Mouse (Mus musculus): ENCODE measurements around the gene Lrrn4.

Lrrn4 gene

DNA sequence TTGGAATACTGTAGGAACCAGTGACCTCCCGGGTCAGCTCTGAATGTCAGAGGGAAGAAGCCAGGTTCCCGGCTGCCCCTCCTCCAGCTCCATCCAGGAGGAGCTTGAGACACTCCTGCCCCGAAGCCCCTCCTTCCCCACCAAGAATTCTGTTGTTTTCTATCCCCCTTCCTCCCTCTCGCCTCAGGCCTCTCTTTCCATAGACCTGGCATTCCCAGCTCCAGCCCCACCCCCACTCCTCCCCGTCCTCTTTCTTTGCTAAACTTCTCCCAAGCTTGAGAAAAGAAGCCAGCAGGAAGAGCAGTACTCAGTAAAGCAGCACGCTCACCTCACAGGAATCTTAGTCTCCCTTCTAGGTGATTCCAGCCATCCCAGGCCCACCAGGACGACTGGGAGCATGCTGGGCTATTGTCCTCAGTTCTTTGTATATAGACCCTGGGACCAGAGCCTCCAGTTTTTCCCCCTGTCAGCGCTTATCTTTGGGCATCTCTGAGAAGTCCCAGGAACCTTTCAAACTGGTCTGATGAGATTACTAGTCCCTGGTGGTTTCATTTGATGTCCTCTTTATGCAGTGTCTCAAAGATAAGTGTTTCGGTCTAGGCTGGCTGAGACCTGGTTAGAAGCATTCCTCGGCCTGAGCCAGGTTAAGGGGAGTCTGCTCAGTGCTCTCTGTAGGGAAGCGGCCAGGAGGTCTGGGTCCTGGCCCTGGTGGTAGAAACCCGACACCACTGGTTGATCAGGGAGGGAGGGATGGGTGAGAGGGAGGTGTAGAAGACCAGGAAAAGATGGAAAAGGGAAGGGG is at the start of gene Lrrn4:
Gene Lrrn4, minus strand, starts transcription at position 48 of the 802 bp plus-strand sequence.
- no peak for DNase-seq

DNA sequence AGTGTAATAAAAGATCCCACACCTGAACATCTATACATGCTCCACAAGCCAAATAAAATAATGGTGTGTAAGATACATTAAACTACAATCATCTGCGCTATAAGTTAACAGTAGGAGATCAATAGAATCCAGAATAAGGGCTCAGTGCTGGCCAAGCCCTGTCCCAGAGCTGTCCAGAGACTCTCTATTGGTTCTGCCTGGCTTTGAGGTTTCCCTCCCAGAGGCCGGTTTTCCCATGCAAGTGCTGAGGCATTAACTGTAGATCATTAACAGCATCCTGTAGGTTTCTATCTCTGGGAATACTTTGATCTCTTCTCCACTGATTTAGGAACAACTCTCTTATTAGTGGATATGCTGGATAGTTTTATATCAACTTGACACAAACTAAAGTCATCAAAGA is 48.3 kb upstream of the Lrrn4 start:
- DNase-seq: no peak

DNA sequence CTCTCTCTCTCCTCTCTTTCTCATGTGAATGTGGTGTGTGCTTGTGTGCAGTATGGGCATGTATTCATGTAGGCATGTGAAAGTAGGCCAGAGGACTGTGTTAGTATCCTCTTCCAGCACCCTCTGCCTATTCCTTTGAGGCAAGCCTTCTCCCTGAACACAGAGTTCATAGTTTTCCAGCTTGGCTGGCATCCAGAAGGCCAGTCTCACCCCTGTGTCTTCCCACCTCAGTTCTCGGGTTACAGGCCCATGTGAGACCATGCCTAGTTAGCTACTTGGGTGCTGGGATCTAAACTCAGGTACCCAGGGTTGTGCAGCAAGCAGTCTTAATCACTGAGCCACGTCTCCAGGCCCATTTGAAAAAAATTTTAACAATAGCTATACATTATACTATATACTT is 47.2 kb upstream of the Lrrn4 start:
- DNase-seq: no peak

DNA sequence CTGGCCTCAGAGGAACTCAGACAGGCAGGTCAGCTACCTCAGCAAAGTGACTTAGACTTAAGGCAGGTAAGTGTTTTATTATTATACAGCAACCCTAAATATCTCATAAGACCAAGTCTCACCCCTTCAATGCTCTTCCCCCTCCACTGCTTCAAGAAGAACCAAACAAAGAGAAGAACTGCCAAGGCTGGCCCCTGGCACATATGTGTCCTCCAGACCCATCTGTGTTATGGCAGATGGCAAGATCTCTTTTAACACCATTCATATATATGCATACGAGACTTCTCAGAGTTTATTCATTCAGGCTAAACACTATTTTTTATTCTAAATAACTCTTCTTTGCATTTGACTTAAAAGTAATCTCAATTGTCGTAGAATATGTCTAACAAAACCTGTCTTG is 46.6 kb upstream of the Lrrn4 start:
- no peak for DNase-seq

DNA sequence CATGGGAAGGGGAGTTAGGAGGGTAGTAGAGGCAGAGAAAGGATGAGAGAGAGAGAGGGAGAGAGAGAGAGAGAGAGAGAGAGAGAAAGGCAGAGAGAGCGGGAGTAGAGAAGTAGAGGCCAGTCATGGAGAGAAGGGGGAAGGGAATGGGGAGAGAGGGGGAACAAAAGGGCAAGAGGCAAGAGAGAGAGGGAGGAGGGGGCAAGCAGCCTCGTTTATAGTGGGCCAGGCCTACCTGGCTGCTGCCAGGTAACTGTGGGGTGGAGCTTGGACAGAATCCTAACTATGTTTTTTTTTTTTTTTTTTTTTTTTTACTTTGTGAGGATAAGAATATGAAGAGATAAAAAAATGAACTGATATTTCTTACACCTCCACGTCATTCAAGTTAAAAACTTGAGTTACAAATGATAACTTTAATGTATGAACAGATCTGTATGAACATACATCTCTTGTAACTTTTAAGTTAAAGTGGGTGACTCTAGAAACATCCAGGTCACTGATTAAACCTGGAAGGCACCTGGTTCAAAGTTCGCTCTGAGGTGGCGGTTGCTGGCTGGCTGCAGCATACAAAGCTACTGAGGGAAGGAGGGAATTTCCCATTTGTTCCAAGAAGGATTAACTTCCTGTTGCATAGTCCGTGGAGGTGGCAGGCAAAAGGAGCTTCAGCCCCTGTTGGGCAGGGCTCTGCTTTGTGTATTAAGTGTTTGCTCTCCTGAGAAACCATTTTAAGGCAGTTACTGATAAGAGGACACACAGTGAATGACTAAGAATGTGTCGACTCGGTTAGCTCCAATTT is 42.8 kb upstream of the Lrrn4 start:
- no peak for DNase-seq

DNA sequence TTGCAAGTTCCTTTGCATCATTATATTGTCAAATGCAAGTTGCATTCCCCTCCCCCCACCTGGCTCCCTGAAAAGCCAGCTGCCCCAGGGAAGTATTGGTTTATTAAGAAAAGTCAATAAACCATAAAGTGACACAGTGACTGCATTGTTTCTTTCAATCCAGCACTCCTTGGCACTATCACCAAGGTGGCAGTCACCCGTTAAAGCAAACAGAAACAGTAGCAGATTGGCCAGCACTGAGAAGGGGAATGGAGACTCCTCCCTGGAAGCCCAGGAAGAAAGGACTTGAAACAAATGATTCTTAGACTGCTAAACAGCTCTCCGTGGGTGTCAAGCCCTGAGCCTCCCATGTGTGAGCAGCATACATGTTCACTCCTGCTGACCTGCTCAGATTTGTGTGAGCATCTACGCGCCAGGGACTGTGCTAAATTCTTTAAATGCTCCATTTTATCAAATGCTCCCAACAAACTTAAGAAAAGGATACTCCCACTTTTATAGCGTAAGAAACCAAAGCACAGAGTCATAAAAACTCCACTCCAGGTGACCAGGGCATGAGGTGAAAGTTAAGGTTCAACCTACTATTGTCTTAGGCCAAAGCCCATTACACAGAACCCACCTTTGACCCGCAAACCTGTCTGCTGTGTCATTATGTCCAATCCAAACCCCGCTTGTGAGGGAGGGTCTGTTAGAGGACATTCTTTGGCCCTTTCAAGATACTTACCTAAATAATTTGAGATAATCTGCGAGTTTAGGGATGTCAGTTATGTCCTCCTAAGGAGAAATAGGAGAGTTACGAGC is 41.6 kb upstream of the Lrrn4 start:
- DNase-seq: no peak

DNA sequence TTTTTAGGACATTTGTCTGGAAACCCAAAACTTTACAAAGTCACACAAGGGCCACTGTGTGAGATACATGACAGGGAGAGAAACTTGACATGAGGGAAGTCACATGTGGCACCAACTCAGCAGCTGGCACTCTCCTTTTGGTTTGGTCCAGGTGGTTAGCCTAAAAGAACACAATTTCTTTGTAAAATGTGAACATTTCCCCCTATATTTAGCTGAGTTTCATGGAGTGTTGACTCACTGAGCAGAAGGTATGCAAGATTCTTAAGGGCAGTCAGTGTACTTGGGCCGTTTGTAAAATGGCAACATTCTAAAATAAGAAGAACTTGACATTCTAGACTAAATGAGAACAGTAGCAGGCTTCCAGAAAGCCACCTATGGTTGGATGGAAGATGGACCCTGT is 34.1 kb upstream of the Lrrn4 start:
- no peak for DNase-seq

DNA sequence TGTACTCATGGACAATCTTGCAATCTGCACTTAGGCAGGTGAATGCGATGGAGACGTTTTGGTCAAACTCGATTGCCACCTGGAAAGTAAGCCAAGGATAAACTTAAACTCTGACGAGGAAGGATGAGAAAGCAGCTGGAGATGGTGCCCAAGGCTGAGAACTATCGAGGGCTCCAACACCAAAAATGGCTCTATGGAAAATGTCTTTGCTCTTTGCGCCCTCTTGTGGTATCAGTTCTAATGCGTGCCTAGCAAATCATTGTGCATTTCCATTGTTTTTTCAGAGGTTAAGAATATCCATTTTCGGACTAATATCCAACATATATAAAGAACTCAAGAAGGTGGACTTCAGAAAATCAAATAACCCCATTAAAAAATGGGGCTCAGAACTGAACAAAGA is 26.1 kb upstream of the Lrrn4 start:
- no peak for DNase-seq

DNA sequence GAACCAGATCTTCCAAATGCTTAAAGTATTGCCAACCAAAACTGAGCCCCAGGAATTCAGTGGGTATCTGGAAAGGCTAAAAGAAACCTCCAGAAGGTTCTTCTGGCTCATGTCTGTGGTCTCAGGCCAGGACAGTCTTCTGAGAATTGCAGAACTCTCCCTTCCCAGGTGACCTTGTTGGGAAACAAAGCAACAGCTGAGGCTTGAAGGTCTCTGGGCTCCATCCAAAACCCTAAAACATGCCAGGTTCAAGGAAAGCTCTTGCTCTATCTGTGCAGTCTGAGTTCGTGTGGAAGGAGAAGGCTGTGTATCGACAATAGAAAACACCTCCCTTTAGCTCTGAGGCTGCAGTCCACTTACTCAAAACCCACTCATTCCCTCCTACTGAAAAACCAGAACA is 24.3 kb upstream of the Lrrn4 start:
- no peak for DNase-seq

DNA sequence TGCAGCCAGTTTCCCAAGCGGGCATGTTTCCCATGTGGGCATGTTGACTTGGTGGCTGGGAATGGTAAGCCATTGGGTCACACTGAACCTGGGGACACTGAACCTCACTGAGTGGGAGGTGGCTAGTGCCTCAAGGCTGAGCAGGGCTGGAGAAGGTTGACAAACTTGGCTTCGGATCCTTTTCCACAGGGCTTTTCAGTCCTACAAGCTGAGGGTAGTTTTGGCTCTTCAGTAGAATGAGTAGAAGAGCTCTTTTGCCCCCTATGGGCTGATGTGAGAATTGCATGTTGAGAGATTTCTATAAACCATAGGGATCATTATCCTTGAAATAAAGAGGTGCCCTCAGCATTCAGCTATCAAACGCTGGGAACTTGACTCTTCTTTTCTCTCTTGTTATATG is 22.8 kb upstream of the Lrrn4 start:
- DNase-seq: peak; percentile 21

DNA sequence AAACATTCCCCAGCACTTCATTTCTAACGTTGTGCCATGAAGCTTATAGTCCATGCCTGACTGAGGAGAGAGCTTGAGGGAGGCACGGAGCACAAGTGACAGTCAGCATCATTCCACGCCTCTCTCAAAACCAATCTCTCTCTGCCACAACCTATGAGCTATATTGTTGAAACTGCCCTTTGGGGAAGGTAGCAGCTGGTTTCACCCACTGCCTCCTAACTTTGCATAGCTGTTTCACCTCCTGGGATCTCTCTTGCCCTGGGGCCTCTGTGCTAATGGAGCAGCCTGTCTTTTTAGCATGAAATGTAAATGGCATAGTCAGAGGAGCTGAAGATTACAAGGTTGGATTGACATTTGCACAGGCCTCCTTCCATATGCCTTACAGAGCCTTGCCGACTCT is 21.4 kb upstream of the Lrrn4 start:
- DNase-seq: no peak

DNA sequence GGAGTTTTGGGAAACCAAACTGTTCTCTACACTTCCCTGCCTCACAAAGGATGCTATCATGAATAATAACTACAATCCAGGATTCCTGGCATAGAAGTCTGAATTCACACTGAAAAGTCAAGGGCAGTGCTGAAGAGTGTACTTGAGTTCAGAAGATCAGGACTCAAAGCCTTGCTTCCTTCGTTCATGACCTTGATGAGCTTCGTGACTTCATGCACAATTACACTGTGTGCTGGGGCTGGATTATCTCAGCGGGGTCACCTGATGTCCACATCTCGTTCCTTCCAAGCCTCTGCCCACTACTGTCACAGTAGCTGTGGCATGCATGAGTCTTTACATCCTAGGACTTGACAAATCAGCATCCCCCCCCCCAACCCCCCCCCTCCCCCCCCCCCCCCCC is 20.9 kb upstream of the Lrrn4 start:
- DNase-seq: no peak

DNA sequence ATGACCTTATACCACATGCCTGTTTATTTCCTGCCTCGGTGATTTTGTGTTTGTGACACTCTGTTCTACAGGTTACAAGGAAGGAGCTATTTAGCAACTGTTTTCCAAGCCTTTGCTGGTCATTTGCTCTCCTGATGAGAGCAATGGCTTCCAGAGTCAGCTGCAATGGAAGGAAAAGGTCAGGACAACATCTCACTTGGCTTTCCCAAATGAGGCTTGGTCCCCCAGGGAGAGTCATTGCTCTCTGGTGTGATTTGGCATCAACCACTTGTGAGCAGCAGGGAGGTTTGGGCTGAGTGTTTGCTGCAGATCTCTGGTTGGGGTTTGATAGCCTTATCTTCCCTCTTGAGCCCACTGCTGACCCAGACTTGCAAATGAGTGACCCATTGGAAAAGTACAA is 19.9 kb upstream of the Lrrn4 start:
- DNase-seq: no peak

DNA sequence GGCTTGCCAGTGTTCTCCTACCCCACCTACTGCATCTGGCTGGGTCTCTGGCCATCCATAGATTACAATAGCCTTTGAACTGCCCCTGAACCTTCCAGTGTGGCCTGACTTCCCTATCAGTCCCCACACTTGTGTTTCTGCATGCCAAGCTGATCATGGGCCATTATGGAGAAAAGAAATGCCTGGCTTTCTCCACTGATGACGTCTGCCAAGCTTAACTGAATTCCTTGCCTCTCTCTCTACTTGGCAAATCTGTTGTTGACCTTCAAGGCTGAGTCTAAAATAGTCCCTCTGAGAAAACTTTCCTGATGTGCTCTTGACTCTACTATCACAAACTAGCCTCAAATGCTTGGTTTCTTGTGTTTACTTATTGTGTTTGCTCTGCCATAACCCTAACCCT is 17.5 kb upstream of the Lrrn4 start:
- DNase-seq: no peak

DNA sequence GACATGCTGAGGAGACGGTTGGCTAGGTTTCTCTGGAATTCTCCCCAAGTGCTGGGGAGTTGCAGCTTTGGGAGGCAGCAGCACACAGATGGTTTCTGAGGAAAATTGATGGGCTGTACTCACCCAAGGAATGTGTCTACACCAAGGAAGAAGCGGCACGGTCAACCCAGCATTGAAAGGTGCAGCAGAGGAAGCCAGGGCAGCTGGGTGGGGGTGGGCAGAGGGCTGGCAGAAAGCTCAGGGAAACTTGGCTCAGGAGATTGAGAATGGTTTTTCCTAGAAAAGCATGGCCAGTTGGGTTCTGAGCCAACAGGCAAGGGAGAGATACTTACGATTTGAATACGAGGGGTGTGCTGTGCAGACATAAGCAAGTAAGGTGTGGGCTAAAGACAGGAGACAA is 13.1 kb upstream of the Lrrn4 start:
- DNase-seq: no peak

DNA sequence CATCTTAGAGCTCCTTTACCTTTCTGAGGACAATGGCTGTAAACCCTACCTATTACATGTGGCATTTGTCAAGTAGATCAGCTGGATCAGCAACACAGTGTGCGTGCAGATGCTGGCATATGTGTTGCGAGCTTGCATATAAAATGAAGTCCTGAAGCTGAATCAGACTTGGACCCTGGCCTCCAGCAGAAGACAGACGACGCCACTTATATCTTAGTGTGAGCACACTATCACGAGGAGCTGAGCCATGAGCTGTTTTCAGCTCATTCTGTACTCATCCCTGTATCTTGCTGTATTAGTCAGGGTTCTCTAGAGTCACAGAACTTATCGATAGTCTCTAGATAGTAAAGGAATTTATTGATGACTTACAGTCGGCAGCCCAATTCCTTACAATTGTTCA is 4.6 kb upstream of the Lrrn4 start:
- DNase-seq: no peak

DNA sequence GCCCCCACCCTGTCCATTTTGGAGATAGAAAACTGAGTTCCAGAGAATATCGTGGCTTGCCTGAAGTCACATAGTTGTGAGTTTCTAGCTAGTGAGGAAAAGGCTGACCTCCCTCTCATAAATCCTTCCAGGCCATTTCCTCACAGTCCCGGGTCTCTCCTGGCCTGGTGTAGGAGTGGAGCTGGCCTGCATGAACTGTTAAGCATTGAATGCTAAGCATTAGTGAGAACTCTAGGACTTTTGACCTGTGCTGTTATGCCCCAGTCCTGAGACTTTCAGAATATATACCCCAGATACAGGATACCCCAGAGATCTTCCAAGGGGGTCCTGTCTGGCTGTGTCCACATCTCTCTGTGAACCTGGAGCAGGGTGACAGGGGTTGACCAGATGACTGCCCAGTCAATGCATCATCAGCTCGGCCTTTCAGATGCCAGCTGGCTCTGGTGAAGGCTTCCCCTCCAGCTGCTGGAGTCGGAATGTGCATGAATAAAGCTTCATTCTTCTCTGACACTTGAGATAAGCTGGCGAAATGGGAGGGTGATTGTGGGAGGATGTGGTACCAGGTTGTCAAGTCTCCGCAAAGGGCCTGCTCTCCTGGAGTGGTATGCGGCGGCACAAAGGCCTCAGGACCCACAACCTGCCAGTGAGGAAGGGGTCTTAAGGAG is 3.7 kb upstream of the Lrrn4 start:
- no peak for DNase-seq

DNA sequence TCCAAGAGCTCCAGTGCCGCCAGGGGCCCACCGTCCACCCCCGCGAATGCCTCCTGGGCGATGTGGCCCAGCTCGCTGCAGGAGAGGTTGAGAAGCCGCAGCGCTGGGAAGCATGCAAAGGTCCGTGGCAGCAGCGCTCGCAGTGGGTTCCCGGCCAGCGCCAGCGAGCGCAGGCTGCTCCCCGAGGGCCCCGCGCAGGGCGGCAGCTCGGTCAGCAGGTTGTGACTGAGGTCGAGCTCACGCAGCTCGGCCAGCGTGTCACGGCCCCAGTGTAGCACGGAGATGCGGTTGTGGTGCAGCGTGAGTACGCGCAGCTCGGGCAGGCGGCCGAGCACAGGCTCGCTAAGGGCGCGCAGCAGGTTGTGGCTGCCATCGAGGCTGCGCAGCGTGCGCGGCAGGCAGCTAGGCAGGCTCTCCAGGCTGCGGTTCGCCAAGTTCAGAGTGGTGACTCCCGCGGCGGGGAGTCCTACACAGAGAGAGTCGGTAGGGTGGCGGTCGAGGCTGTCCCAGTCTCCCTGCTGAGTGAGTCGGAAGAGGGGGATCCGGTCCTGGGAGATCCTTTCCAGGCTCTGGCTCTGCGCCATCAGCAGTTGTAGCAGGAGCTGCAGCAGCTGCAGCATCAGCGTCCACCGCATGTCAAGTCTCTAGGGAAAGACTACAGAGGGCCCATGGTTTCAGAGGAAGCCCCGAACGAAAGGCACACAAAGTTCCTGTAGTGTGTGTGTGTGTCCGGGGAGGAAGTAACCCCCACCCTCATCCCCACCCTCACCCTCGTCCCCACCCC is 1.2 kb downstream of the Lrrn4 start:
- DNase-seq: peak; percentile 66

DNA sequence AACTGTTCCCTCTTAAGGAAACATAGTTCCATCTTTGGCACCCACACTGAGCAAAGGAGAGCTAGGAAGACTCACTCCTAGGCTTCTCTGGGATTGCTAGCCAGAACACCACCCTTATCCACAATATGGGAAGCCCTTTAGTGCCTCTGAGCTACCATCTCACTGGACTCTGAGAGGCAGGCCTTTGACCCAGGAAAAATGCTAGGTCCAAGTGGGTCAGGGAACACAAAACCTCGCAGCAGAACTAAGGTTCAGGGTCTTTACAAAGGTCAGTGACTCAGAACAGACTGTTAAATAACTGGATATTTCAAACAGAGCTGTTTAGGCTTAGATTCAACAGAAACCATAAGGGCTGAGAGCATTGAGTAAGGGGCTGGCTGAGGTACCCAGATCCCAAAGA is 3.7 kb downstream of the Lrrn4 start:
- no peak for DNase-seq

DNA sequence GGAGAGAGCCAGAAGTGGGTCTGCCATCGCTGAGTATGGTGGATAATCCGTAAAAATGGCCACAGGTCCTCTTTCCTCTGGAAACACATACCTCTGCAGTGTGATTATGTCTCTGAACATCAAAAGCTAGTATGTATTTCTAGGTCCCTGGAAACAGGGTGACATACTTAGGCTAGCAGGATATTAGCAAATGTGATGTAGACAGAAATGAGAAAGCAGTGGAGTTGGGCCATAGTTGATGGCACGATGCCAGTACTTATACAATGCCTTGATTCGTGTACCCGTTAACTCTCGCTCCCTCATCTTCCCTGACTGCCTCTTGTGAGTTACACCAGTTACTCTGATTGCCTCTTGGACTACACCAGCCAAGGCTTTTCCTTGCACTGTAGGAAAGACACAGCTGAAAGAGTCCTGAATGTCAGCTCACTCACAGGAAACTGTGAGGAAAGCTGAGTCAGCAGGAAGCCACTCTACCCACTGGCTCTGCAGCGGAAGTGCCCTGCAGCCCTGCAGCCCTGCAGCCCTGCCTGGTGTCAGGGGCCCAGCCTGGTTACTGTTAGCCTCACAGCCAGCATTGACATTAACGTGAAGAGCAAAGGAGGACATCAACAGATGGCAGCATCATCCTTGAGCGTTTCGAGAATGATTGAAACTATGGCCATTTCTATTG is 6.9 kb downstream of the Lrrn4 start:
- DNase-seq: no peak

DNA sequence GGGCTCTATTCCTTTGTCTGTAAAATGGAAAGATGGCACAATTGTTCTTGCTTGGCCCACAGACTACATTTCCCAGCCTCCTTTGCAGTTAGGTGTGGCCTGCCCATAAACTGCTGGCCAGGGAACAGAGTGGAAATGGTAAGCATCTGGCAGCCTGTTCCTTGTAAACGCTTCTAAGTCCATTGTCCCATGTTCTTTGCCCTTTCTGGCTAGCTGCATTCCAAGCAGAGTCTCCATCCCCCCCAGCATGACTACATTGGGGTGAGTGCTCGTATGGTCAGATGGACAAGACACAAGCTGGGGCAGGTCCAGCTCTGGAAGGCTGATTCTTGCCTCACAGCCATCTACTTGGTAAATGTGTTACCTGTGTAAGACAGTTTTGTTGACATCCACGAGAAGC is 9.0 kb downstream of the Lrrn4 start:
- DNase-seq: no peak

DNA sequence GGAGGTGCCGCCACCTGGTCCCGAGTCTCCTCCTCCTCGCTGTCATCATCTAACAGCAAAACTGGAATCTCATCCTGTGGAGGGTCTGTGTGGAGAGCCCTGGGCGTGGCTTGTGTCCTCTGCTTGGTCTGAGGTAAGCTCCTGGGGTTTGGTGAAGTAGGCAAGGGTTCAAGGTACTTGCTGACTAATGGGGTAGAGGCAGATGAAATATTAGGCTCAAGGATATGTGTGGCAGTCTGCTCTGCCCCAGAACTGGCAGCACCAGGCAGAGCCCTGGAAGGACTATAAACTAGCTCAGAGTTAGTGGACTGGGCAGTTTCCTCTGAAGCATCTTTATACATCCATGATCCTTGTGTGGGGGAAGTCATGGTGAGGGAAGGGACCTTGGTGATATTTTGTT is 10.4 kb downstream of the Lrrn4 start:
- no peak for DNase-seq

Data from right cerebral cortex, postnatal 4 days (tissue).